Mouse (Mus musculus) ES-E14 (cell line): Measurements from ENCODE around the gene Got1.
A peak's percentile ranks its signal among the peaks of the same experiment; 100 is the strongest.

Experiments used
- CHD2 ChIP-seq: IDR thresholded peaks from 2 replicates; pipeline ENCODE4 v1.6.1; 2014; ENCODE audit warnings: mild to moderate bottlenecking, low read depth, low read length, inconsistent platforms
- HCFC1 ChIP-seq: IDR thresholded peaks from 2 replicates; pipeline ENCODE4 v1.6.1; 2012; ENCODE audit warnings: low read length, inconsistent platforms, borderline replicate concordance; ENCODE audit not compliant: insufficient read depth
- MAFK ChIP-seq: IDR thresholded peaks from 2 replicates; pipeline ENCODE4 v1.6.1; 2014; ENCODE audit warnings: mild to moderate bottlenecking, low read depth, low read length, inconsistent platforms; ENCODE audit not compliant: insufficient read depth
- ZC3H11A ChIP-seq: IDR thresholded peaks from 2 replicates; pipeline ENCODE4 v1.6.1; 2012; ENCODE audit warnings: low read depth, mild to moderate bottlenecking, inconsistent platforms, low read length, borderline replicate concordance
- ZNF384 ChIP-seq: IDR thresholded peaks from 2 replicates; pipeline ENCODE4 v1.6.1; 2012; ENCODE audit warnings: low read depth, low read length, inconsistent platforms

DNA sequence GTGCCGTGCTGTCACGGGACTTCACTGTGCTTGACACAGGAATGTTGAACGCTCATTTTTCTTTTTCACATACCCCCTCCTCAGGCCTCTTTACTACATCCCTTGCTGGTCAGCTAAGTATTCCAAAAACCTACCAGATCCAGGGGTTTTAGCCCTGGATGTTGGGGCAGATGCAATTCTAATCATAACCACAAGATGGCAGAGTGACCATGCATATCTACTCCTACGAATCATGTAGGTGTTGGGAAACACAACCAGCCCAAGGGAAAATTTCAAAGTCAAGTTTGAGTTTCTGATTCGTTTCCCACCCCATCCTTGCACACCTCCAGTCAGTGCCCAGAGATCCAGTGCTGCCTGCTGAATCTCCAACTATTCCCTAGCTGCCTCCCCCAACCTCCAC is 28.6 kb downstream of the Got1 start:
- TF ChIP-seq ZNF384 (no peak), MAFK (no peak), ZC3H11A (peak; percentile 68), CHD2 (no peak), HCFC1 (no peak)
